Mouse (Mus musculus) cerebellum, postnatal 4 days (tissue): ENCODE data around the gene Hba-a1.
"Not testable (repeated sequence)": the region's sequence is repeated elsewhere in the genome, so short reads cannot be mapped to it uniquely, and the experiment has no call there.

Experiments
- DNase-seq, 2 experiments: peaks; one replicate each; pipeline ENCODE4 v3.0.0; 2022; ENCODE audit warnings: low spot score in 2 of 2, mixed read lengths in 1 of 2

Hba-a1 gene

DNA sequence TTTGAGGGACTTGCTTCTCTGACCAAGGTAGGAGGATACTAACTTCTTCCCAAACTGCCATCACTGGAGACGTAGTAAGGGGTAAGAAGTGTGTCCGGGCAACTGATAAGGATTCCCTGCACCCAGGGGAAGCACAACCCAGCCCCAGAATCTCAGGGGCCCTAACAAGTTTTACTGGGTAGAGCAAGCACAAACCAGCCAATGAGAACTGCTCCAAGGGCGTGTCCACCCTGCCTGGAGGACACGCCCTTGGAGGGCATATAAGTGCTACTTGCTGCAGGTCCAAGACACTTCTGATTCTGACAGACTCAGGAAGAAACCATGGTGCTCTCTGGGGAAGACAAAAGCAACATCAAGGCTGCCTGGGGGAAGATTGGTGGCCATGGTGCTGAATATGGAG lies 12.9 kb downstream of the Hba-a1 start, which contains the start of gene Hba-a2:
TSS of gene Hba-a2 (plus strand) at position 287 of the 400 bp plus-strand sequence.
- DNase-seq: not testable (repeated sequence)

DNA sequence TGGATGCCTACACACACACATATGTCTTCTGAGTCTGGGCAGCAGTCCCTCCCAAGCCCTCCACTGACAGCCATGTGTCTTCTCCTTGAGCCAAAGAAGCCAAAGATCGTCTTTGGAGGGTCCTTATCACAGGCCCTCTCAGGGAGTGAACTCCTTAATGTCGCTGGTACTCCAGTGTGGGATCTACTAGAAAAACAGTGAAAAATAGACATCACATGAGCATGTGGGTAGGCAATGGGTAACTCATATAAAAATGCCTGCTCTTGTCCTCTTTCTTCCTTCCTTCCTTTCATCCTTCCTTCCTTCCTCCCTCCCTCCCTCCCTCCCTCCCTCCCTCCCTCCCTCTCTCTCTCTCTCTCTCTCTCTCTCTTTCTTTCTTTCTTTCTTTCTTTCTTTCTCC lies 14.1 kb downstream of the Hba-a1 start:
- not testable (repeated sequence) for DNase-seq

GRCm38 (mm10) chr11:32297866-32298531 lies 14.7 kb downstream of the Hba-a1 start:
- DNase-seq: no peak

- no peak for DNase-seq
Measured at GRCm38 (mm10) chr11:32298532-32298918, 15.2 kb downstream of the Hba-a1 start.

- DNase-seq: peak; percentile 48 to 66
Measured at GRCm38 (mm10) chr11:32299865-32300264, 16.6 kb downstream of the Hba-a1 start, which contains the start of gene Hbq1a. TSS of gene Hbq1a (plus strand) at chr11:32300069.

DNA sequence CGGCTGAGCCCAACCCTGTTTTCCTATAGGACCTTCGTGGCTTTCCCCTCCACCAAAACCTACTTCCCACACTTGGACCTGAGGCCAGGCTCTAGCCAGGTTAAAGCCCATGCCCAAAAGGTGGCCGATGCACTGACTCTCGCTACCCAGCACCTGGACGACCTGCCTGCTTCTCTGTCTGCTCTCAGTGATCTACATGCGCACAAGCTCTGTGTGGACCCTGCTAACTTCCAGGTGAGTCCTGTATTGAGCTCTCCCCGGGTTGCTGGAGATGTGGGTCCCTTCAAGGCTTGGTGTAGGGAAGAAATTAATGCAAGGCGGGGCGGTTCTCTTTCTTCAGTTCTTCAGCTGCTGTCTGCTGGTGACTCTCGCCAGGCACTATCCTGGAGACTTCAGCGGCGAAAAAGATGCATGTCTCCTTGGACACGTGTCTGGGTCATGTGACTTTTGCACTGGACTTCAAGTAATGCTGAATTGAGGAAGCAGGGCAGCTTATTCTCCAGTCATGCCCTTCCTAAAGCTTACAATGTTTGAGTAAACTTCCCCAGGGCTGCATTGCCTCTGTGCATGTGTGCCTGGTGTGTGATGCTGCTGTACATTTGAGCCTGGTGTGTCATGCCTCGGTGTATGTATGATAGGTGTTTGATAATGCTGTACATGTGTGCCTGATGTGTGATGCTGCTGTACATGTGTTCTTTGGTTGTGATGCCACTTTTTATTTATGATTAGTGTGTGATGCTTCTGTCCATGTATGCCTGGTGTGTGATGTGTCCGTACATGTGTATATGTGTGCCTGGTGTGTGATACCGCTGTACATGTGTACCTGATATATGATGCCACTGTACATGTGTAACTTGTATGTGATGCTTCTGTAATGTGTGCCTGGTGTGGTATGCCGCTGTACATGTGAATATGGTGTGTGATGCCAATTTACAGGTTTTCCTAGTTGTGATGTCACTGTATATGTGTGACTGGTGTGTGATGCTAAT lies 17.3 kb downstream of the Hba-a1 start:
- DNase-seq: no peak

- DNase-seq: no peak
Measured at GRCm38 (mm10) chr11:32301506-32301905, 18.2 kb downstream of the Hba-a1 start.

GRCm38 (mm10) chr11:32302824-32303419 lies 19.6 kb downstream of the Hba-a1 start:
- no peak for DNase-seq

DNA sequence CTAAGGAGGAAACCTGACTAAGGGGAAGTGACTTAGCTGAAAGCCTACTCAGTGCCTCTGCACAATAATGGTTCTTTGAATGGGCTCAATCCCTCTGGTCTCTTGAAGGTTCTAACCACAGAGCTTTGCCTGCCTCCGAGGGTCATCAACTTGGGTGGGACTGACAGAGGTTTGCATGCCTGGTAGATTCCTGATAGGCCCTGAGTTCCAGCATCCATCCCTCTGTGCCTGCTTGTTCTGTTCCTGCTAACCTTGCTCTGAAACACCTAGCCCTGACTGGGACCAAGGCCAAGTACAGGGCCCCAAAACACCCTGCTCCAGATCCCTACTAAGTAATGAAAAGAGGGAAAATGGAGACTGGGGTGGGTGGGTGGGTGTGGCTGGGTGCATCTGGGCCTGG lies 20.1 kb downstream of the Hba-a1 start:
- DNase-seq: no peak

DNA sequence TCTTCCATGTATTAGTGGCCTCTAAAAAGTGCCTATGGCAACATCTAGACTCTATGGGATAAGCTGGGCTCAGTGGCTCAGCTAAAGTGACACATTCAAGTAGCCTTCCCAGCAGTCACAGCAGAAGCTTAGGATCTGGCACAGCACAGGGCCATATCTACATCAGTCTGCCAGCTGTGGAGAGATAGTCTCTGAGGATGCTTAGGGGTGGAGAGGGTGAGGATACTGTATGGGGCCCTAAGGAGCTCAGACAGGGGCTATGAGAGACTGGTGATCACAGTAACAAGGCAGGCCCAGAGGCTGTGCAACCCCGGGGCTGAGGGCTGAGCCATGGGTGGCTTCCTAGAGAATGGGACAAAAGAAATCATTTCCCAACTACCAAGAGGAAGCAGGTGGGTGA lies 23.7 kb downstream of the Hba-a1 start:
- no peak for DNase-seq

GRCm38 (mm10) chr11:32309446-32309845 lies 26.1 kb downstream of the Hba-a1 start:
- no peak for DNase-seq

DNA sequence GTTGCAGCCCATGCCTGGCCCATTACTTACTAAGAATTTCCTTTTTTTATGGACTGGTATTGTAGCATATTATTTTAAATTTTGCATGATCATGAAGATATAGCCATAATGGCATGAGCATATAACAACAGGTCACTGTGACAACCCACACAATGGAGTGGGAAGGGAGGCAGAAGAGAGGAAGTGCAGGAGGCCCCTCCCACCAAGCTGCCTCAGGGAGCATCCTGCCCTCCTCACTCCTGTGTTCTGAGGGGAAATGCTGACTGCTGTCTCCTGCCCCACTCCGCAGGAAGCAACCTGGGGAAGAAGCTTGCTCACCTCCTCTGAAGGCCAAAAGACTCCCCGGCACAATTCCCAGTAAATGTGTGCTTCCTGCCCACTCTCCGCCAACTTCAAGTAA lies 26.6 kb downstream of the Hba-a1 start:
- DNase-seq: no peak

GRCm38 (mm10) chr11:32316009-32316408 lies 32.7 kb downstream of the Hba-a1 start:
- no peak for DNase-seq

DNA sequence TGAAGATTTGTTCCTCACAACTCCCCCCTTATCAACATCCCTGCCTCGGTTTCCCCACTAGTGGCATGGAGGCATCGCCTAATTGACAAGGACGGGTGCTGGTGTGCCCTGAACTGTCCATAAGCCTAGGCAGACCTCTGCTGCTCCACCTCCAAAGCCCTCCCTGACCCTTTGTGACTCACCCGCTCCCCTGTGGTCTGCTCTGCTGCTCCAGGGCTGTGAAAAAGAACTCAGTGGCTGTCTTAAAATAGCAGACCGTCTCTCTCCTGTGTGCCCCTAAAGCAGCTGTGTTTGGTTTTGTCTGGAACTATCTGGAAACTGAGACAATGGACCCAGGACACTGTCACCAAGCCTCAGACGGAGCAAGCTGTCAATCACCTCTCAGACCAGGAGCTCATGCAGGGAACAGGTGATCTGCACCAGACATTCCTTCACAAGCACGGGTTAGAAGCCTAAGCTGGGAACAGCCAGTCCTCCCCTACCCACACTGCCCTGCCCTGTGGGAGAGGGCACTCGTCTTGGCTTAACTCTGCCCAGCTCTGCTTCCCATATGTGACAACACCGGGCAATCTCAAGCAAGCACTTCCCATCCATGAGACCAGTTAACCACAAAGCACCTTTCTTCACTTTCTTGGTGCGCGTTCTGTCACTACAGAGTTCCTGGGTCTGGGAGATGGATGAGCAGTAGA lies 37.3 kb downstream of the Hba-a1 start:
- DNase-seq: no peak

DNA sequence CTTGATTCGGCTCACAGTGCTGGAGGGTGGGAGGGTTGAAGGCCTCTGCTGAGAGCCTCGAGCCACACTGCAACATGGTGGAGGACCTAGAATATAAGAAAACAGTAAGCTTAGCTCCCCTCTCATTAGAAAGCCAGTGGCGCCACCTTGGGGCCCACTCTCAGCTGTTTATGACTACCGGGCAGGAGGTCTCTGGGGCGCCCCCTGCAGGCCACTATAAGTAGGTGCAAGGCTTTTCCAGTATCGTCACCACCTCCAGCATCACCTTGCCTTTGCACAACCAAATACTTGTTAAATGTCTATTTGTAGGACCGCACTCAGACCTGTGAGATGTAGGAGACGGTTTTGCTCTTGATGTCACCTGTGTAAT lies 37.9 kb downstream of the Hba-a1 start:
- peak; percentile 31 to 59 for DNase-seq

DNA sequence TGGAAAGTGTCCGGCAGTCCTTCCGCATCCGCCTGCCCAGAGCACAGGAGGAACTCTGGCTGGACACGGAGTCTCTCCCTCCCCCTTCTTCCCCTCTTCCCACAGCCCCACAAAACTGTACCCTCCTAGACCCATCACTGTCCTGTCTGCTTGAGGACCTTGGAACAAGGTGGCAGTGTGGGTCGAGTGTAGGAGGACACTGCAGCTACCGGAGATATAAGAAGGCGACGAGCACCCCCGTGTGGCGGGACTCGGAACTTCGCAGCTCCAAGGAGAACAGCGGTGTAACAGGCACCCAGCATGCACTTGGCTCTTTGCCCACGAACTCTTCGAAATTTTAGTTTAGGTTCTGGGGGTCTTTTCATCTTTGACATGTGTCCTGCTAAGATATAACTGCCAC lies 41.3 kb downstream of the Hba-a1 start:
- peak; percentile 89 to 94 for DNase-seq

- DNase-seq: no peak
Measured at GRCm38 (mm10) chr11:32331075-32331474, 47.8 kb downstream of the Hba-a1 start.

GRCm38 (mm10) chr11:32331861-32332260 lies 48.5 kb downstream of the Hba-a1 start:
- DNase-seq: no peak

DNA sequence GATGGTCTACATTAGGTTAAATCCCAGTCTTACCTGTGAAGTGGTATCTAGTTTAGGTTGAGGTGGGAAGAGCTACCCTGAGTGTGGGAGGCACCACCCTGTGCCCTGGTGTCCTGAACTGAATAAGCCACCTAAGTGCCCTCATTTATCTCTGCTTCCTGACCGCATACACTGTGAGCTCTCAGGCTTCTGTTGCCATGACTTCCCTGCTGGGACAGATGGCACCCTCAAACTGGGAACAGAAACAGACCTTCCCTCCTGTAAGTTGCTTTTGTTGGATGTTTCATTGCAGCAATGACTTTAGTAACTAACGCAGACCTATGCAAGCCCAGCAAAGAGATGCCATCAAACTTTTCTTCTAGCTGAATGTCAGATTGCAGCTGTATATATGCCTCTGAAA lies 49.9 kb downstream of the Hba-a1 start:
- DNase-seq: no peak
